Mouse (Mus musculus): Measurements from ENCODE around the gene Dnm3.

DNA sequence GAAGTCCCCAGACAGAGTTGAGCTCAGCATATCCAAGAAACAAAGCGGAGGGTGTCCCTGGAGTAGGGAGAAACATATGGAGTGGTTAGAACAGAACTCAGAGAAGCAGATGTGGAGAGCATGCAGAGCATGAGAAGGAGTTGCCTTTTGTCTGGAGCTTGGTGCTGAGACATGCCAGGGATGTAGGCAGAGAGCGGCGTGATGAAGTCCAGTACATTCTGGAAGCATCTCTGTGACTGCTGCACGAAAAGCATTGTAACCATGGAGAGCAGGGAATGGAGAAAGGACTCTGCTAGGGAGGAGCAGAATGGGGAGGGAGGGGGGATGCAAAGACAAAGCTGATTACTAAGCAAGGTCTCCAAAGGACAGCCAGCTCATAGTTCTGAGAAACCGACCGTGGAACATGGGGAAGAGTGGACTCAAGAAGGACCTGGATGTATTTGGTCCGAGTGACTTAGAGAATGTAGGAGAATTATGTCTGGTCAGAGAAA lies 369.6 kb downstream of the Dnm3 start:
- no peak for TF ChIP-seq POLR2A (IDR thresholded peaks at IDR 0.05; ENCODE audit: borderline replicate concordance, extremely low read depth, low read depth, low read length)
- TF ChIP-seq CTCF (IDR thresholded peaks at IDR 0.05; ENCODE audit: insufficient read depth, low read length): no peak

All from lung, adult 2 months (tissue).